Mouse (Mus musculus) retina, embryonic 14.5 days (tissue): Measurements from ENCODE around the gene Dpm2.

Source experiments
- DNase-seq: peaks from one replicate; pipeline ENCODE4 v3.0.0-alpha.2; 2015; ENCODE audit warnings: low spot score

Gene Dpm2

DNA sequence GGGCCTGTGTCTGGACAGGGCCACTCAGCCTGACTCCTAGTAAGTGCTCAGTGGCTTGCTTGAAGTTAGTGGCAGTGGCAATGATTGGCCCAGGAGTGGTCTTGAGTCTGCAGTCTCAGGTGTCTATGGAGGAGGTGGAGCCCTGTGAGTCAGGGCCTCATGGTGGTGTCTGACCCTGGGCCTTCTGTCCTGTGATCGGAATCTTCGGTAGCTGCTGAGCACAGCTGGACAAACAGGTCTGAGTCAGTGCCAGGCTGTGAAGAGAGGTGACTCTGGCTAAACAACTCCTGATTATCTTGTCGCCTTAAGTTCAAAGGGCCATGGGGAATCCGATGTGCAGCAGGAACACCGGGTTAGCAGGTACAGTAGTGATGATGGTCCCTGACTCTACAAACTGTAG is 23.3 kb upstream of the Dpm2 start:
- DNase-seq, result no peak

DNA sequence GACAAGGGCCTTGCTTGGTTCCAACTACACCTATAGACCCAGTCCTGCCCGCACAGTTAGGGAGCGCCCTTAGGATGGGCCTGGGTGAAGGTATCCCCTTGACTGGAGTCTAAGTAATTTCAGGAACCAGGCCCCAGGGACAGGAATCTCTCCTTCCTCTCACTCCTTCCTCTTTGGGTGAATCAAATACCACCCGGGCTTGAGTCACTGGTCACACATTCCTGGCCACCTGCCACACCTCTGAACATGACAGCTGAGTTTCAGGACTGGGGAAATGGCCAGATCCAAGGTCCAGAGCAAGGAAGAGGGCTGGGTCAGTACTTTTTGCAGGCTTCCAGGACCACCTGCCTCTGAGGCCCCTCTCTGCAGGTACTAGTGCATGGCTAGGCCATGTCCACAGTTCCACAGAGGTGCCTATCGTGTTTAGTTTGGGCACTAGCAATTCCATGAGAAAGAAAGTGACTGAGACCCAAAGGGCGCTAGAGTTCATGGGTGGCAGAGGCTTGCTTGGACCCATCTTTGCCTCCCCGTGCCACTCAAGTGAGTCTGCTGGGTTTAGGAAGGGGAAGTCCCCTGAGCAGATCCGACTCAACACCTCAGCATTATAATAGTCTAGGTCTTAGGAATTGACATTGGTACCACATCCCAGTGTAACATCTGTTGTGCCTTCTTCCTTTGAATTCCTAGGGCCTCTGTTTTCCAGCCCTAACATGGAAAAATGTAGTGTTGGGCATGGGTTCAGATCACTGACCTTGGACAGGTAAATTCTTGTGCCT is 22.5 kb upstream of the Dpm2 start:
- no peak for DNase-seq

DNA sequence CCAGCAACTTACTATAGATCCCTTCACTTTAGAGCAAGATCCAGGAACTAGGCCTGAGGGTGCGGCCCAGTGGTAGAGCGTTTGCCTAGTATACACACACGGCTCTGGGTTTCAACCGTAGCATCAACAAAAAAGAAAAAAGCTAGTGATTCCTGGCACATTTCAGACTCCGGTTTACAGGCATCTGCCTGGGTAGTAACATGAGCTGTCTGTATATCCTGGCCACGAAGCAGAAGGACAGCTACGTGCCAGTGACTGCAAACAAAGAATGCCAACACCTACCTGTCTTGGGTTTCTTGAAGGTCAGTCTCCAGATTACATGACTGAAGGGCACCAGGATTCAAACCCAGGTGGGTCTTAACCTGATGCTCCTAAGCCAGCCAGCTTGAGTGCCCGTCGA is 21.5 kb upstream of the Dpm2 start:
- DNase-seq, result no peak

DNA sequence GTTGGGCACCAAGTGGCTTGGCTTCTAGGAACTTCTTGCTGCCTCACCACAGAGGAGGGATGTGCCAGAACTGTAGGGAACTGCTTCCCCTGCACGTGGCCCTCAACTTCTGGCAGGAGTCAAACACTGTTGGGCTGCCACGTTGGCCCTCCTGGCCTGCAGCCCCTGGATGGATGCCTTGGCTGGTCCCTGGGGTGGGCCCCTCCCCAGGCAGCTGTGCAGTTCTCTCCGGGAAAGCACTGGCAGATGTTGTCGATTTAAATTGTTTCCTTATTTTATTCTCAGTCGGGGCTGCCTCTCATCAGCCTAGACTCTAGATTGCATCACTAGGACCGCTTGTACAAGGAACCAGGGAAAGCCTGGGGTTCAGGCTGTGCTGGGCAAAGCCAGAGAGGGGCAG is 20.9 kb upstream of the Dpm2 start:
- no peak for DNase-seq

DNA sequence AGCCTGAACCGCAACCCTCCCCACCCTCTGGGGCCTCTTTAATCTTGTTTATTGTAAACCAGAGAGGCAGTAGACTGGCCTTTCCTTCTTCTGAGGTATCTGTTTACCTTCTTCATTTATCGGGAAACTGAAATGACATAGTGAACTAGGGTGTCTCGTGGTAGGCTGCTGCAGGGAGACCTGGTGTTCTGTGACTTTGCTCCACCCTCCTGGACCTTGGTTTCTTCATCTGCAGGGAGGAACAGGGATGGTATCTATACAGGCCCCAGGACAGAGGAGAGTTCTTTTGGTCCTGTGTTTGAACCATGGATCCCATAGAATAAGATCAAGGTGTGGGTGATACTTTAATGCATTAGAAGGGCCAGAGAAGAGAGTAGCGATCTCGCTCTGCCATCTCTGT is 19.4 kb upstream of the Dpm2 start:
- no peak for DNase-seq

DNA sequence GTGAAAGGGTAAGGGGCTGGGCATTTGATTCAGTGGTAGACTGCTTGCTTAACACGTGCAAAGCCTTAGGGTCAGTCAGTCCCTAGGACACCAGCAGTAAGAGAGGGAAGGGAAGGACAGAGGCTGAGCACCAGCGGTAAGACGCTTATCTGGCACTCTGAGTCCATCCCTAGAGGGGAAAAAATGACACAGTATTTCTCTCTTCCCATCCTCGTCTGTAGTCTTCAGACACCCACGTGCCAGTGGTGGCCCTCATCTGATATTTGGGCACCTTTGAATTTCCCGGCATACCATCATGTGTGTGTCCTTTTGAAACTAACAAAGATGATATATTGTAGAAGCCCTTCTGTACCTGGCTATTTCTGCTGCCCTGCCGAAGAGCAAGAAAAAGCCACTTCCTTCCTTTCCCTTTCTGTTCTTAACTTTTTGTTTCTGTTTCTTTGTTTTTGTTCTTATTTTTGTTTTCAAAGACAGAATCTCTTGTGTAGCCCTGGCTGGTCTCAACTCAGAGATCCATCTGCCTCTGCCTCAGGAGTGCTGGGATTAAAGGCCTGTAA is 17.0 kb upstream of the Dpm2 start:
- DNase-seq, result no peak

DNA sequence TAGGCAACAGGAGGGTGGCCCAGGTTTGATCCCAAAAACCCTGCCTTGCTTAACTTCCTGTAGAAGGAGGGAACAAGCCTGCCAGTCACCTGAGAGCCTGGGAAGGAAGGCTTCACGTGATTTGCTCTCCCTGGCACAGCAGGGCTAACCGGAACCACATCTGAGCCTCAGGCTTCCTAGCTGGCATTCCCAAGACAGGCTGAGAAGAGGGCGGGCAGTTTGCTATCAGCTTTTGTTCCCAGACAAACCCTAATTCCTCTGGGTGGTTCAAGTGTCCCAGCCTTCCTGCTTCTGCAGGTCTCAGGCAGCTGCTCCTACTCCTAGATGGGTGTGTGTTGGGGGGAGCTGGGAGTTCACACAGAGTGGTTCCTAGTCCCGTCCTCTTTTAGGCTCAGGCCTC is 15.2 kb upstream of the Dpm2 start:
- no peak for DNase-seq

DNA sequence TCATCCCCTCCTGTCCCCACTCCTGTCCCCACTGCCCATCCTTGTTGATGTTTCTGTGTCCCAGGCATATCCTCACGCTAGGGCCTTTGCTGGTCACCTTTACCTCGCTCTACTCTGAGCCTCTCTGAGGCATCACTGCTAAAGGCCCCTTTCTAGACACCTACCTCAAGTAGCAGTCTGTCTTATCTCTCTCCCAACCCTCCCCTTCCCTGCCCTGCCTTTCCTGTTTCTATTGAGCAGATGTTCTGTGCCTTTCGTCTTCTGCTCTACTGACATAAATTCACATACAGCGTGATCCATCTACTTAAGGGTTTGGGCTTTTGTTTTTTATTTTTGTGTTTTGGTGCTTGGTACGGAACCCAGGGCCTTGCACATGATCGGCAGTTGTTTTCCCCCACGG is 14.6 kb upstream of the Dpm2 start:
- no peak for DNase-seq

DNA sequence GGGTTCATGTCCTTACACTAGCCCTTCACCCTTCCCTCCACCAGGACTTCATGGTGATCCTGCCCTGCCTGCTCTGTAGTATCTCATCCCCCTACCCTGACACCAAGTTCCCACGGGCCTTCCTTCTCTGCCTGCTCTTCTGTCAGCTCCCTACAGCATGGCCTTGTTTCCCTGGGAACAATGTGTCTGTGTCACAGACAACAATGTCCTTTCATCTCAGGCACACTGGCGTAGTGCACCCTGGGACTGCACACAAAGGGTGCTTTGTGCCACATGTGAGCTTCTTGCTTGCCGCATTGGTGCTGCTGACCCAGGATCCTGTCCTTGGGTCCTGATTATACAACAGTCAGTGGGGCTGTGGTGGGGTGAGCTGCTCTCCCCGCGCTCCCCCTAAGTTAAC is 11.1 kb upstream of the Dpm2 start:
- DNase-seq, result peak; percentile 80

DNA sequence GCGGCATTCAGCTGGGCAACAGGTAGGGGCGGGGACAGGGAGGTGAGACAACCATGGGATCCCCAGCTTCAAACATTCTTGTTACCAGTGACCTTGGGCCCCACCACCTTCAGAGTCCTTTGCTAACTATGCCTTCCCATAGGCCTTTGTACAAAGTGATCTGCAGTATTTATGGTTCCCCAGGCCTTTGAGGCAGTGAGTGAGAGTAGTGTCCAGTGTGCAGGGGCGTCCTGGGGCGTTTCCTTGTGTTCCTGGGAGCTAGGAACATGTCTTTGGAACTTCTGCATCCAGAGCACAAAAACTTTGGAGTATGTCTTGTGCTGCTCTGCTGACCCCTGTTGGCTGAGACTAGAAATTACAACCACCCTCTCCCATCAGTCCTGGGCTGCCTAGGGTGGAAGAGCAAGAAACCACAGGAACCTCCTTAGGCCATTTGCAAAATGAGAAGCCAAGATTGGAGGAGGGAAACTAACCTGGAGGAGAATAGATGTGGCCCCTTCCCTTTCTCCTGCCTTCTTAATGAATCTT is 4.1 kb upstream of the Dpm2 start:
- peak; percentile 87 for DNase-seq

DNA sequence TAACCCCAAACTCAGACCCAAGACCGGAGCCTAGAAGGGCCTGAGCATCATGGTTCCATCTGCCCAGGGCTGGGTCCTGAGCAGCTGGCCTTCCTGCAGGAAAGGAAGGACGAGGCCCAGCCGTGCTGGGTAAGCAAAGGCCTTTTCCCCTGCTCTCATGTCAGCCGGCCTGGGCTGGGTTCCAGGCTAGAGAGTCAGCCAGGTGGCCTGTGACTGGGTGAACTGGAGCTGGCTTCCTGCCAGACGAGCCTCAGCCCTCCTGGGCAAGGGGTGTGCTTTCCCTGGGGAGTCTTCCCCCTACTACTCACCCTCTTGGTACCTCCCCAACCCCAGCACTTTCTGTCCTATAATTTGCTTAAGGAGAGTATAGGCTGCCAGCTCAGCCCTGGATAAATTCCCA is 2.5 kb upstream of the Dpm2 start:
- DNase-seq, result no peak

DNA sequence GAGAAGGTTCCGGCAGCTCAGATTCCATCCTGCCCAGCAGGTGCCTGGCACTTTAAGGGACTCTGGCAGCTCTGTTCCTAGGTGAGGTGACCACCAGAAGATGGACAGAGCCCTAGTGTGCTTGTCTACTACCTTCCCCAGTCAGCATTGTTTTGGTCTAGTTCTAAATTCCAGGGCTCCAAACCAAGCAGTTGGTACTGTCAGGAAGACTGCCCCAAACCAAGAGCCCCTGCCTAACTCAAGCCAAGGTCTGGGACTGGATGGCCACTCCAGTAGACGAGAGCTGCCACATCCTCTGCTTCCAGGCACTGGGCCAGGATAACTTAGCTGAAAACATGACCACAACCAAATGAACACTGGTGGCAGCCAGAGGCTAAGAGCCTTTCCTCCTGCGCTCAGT is 1.7 kb upstream of the Dpm2 start:
- DNase-seq, result no peak

DNA sequence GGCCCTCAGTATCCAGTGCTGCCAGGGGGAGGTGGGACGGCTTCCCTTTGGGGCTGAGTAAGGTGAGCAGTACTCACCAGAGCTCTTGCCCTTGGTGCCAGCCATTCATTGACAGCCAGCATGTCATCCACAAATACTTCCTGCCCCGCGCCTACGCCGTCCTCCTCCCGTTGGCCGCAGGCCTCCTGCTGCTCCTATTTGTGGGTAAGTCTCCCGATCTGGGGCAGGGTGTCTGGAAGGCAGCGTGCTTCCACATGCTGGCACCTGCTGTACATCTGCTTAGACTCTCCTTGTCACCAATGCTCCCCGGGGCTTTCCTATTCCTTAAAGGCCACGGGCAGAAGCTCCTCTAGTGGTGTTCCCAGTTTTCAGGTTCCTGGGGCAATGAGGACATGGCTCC is 1.5 kb downstream of the Dpm2 start:
- no peak for DNase-seq

DNA sequence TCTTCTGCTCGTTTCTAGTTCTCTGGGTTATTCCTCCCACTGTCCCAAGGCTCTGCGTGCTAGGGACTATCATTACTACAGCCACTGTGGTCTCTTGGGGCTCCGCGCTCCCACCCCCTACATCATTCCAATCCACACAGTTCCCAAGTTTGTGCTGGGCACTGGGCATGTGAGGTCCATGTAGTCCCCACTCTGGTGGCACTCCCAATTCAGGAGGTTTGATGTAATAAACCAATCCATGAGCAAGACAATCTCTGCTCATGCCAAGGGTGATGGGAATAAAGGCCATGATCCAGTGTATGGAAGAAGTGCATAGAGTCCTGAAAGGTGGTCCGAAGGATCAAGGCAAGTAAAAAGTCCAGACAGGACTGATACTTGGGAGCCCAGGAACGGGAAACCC is 3.8 kb downstream of the Dpm2 start, which contains the start of gene Pip5kl1:
TSS of gene Pip5kl1 (plus strand) at position 301 of the 400 bp plus-strand sequence.
- no peak for DNase-seq

DNA sequence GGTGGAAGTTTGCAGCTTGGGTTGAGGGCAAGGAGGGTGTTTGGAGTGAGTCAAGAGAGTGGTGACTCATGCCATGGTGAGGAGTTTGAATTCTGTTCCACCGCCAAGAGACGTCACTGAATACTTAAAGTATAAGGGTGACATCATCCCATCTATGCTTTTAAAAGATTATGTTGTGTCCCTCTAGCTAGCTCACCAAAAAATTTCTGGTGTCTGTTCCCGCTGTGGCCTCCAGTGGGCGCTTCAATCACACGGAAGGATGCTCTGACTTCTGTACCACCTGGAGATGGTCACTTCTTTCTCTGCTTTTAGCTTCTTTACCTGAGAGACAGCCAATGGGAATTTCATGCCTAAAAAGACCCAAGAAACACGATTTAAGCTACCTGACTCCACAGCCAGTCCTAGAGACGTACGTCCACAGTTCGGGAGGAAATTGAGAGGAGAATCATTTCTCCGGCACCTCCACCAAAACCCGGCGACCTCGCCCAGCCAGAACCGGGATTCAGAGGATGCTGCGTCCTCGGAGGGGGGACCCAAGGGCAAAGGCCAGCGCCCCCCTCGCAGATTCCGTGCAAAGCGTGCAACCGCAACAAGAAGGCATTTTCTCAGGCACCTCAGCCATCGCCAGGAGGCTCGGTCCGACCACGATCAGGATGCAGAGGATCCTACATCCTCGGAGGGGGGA is 4.4 kb downstream of the Dpm2 start:
- DNase-seq, result peak; percentile 78

DNA sequence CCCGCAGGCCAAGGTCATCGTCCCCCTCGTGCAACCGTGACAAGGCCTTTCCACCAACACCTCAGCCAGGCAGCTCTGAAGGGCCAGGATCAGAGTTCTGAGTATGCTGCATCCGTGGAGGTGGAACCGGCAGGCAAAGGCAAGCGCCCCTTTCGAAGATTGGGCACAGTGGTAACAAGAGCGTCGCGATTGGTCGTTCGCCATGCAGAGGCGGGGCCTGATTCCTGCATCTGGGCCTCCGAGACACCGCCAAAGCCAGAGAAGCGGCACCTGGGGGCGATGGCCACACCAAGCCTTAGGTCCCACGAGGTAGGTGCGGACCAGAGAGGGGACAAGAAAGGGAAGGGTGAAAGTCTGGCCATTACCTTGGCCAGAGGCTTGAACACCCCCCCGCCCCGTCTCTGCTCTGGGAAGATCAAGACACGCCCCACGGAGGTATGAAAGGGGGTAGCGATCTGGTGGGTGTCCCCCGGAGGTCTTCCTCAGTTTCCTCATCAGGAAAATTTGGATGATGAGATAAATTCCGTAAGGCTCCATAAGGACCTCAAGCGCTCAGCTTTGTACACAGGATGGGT is 5.0 kb downstream of the Dpm2 start, which contains the start of gene 9430097D07Rik:
TSS of gene 9430097D07Rik (minus strand) at position 99 of the 575 bp plus-strand sequence.
- peak; percentile 76 for DNase-seq

DNA sequence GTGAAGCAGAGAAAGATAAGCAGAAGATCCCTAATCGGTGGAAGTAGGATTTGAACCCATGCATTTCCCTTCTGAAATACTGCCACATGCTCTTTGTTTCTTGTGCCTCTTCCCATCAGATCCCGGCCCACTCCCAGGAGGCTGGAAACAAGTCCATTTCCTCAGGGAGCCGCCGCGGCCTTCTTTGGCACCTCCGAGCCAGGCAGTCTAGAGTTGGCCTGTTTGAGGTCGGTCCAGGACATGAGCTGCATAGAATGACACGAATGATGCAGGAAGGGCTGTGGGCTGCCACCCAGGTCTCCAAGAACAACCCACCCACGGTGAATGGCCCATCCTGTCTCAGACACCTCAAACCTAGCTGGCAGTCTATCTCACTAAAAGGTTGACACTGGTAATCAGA is 5.9 kb downstream of the Dpm2 start:
- DNase-seq, result no peak

DNA sequence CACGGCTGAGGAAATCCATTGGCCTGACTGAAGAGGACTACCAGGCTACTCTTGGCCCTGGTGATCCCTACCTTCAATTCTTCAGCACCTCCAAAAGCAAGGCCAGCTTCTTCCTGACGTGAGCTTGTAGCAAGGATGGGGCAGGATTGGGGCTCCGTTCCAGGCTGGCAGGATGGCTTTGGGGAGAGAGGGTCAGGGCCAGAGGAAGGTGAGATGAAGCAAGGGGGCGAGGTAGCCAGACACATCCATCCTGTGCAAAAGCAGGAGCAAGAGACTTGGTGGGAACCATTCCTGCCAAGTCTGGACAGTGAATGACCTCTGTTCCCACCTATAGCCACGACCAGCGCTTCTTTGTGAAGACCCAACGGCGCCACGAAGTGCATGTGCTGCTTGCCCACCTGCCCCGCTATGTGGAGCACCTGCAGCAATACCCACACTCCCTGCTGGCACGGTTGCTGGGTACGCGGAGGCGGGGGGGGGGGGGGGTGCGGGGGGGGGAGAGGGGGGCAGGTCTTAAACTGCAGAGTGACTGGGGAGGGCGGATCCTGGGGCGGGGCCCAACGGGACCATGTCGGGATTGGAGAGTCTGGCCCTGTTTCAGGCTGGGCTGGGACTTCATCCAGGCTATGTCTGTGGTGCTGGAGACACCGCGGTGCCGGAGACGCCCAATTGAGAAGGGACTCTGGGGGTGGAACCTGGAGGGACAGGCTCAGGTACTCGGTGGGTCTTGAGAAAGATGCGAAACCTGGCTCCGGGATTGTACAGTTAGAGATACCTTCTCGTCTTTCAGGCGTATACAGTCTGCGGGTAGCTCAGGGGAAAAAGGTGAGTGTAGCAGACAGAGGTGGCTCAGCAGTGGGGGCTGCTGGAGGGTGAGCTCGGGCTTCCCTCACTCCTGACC is 7.7 kb downstream of the Dpm2 start:
- DNase-seq, result no peak

DNA sequence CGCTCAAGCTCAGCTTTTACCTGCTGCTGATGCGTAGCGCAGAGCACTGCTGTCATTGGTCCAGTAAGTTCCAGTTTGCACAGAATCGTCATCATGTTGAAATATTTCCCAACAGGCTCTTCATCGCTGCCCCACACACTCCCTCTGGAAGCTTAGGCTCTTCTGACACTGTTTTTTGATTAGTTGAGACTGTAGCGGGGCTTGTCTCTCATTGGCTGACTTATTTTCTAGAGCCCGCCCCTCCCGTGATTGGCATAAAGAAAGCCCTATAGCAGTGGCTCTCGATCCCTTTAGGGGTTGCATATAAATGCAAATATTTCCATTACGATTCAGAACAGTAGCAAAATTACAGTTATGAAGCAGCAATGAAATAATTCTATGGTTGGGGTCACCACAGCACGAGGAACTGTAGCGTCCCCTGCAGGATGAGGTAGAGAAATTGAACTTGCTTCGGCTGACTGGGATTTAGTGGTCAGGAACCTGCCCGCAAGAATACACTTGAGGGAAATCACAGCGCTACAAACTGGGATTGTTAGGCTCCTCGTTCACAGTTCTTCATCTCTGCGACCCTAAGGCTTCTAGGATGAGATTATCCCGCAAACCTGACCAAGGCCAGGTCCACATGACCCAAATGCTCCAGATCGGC is 10.9 kb downstream of the Dpm2 start:
- peak; percentile 70 for DNase-seq

DNA sequence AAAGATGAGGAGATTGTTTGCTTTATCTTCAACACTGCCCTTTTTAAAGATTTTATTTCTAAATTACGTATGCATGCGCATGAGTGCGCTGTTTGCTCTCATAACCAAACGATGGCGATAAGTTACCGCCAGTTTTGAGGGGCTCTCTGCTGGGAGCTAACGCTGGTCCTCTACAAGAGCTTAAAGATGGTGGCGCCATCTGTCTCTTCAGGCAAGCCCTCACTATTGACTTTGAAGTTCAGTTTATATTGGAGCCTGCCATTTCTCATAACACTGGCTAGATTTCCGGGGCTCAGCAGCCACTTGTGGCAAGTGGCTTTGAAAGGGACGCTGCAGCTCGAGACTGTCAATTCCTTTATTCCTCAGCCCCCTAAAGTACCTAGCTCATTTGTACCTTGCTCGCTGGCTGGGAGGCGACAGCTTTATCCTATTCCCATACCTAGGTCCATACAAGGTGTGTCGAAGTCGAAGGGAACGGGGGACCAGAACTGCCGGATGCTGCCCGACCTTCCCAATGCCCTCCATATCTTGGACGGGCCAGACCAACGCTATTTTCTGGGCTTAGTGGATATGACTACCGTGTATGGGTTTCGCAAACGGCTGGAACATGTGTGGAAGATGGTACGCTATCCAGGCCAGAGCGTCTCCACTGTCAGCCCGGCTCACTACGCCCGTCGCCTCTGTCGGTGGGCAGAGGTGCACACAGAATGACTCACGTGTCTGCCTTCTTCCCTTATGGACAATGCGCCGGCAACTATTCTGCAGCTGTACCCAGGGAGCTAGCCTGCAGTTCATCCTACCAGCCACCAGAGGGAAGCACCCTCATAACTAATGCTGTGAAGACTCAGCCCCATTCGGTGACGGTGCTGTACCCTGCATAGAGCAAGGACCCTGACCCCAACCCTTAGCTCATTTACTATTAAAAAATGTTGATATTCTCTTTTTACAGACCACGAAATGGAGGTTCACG is 12.5 kb downstream of the Dpm2 start:
- peak; percentile 96 for DNase-seq
